Mouse (Mus musculus): ENCODE data around the gene Cep85l. TPM values are rescaled to one million over a fixed set of nuclear protein-coding genes. Genes with fewer than 3 reads are reported as not detected.

The Cep85l gene
- polyA plus RNA-seq, 1 experiment from 2014 or later = 11.6 TPM

DNA sequence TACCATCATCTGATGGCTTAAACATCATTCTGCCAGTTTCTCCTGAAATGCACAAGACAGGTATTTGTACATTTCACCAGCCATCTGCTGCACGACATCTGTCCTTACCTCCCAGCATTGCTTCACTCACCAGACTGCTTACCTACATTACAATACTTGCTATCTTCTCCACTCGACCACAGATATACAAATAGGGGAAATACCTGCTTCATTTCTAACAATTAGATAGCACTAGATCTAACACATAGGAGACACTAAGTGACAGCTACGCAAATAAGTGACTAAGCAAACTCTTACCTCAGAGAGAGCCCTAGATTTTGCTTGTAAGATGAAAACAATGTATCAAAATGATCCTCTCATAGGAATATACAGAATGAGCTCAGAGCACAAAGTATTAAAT is 26.1 kb downstream of the Cep85l start:
- Histone ChIP-seq H3K9ac (no peak overlapping the region), H3K4me3 (ENCODE audit: low read depth, low read length) (no peak overlapping the region), H3K27me3 (ENCODE audit: insufficient read depth, low read length) (no peaks in the 10 kb centered on the region), H3K9me3 (ENCODE audit: low read depth, low read length) (no peaks in the 10 kb centered on the region), H3K4me2 (no peak overlapping the region), H3K4me1 (ENCODE audit: insufficient read depth) (no peaks in the 10 kb centered on the region), H3K27ac (ENCODE audit: low read depth) (no peak overlapping the region), H3K36me3 (ENCODE audit: insufficient read depth) (peaks cover 15% of the 10 kb centered on the region)
- ATAC-seq (ENCODE audit: insufficient read depth) = no peak
- DNase-seq = no peak
- TF ChIP-seq CTCF (IDR thresholded peaks at IDR 0.05; ENCODE audit: low read depth) = no peak
- WGBS = 82% methylated on average over 3 of the region's 3 CpGs

DNA sequence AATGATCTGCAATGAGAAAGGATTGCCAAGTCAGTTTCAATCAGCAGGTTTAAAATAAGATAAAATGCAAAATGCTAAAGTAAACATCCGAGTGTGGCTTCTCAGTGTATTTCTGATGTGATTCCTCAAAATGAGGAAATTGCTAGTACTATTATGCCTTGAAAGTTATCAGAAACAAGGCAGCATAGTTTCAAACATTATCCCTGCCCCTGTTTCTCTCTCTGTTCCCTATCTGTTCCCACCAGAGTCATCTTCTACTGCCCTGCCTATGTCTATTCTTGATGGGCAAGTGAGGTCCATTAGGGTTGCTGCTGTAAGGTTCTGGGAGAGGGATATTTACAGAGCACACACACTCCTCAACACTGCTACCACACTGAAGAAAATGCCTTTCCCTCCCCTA is 30.5 kb downstream of the Cep85l start:
- no peaks in the 10 kb centered on the region for H3K27me3 ChIP-seq (ENCODE audit: insufficient read depth, low read length)
- H3K4me1 ChIP-seq (ENCODE audit: insufficient read depth) = no peaks in the 10 kb centered on the region; the same call in 1 of the 2 replicates
- peaks cover 9% of the 10 kb centered on the region; the same call in 1 of the 2 replicates for H3K36me3 ChIP-seq (ENCODE audit: insufficient read depth)
- no peak overlapping the region for H3K27ac ChIP-seq (ENCODE audit: low read depth)
- no peak overlapping the region for H3K9ac ChIP-seq
- DNase-seq = no peak
- 74% methylated on average over 1 of the region's 1 CpGs for WGBS
- no peak overlapping the region for H3K4me3 ChIP-seq (ENCODE audit: low read depth, low read length)
- no peaks in the 10 kb centered on the region for H3K9me3 ChIP-seq (ENCODE audit: low read depth, low read length)
- no peak for ATAC-seq (ENCODE audit: insufficient read depth)
- no peak overlapping the region for H3K4me2 ChIP-seq
- no peak for TF ChIP-seq CTCF (IDR thresholded peaks at IDR 0.05; ENCODE audit: low read depth)

- Histone ChIP-seq H3K9ac (no peak overlapping the region), H3K4me1 (ENCODE audit: insufficient read depth) (peaks cover 8% of the 10 kb centered on the region), H3K36me3 (ENCODE audit: insufficient read depth) (peaks cover 9% of the 10 kb centered on the region; the same call in 1 of the 2 replicates), H3K4me2 (no peak overlapping the region), H3K9me3 (ENCODE audit: low read depth, low read length) (no peaks in the 10 kb centered on the region), H3K27me3 (ENCODE audit: insufficient read depth, low read length) (no peaks in the 10 kb centered on the region), H3K27ac (ENCODE audit: low read depth) (no peak overlapping the region), H3K4me3 (ENCODE audit: low read depth, low read length) (no peak overlapping the region)
- 54% methylated on average over 10 of the region's 10 CpGs for WGBS
- peak; percentile 81 for TF ChIP-seq CTCF (IDR thresholded peaks at IDR 0.05; ENCODE audit: low read depth)
- DNase-seq (peak; percentile 93), ATAC-seq (ENCODE audit: insufficient read depth) (peak; percentile 65; the same call in 1 of the 2 replicates)
Observed at GRCm38 (mm10) chr10:53347787-53348755, 31.7 kb downstream of the Cep85l start.

- Histone ChIP-seq H3K27ac (ENCODE audit: low read depth) (no peak overlapping the region), H3K9me3 (ENCODE audit: low read depth, low read length) (no peaks in the 10 kb centered on the region), H3K4me2 (no peak overlapping the region), H3K36me3 (ENCODE audit: insufficient read depth) (peaks cover 9% of the 10 kb centered on the region; the same call in 1 of the 2 replicates), H3K27me3 (ENCODE audit: insufficient read depth, low read length) (no peaks in the 10 kb centered on the region), H3K4me3 (ENCODE audit: low read depth, low read length) (no peak overlapping the region), H3K9ac (no peak overlapping the region), H3K4me1 (ENCODE audit: insufficient read depth) (peaks cover 8% of the 10 kb centered on the region)
- whole genome bisulfite sequencing = 85% methylated on average over 5 of the region's 5 CpGs
- TF ChIP-seq CTCF (IDR thresholded peaks at IDR 0.05; ENCODE audit: low read depth) = no peak
- no peak for ATAC-seq (ENCODE audit: insufficient read depth)
- no peak for DNase-seq
Observed at GRCm38 (mm10) chr10:53346916-53347315, 32.8 kb downstream of the Cep85l start.

GRCm38 (mm10) chr10:53346506-53346905 is 33.2 kb downstream of the Cep85l start:
- no peak overlapping the region for H3K4me2 ChIP-seq
- TF ChIP-seq CTCF (IDR thresholded peaks at IDR 0.05; ENCODE audit: low read depth) = peak; percentile 86
- peaks cover 9% of the 10 kb centered on the region; the same call in 1 of the 2 replicates for H3K36me3 ChIP-seq (ENCODE audit: insufficient read depth)
- H3K27me3 ChIP-seq (ENCODE audit: insufficient read depth, low read length) = no peaks in the 10 kb centered on the region
- no peak overlapping the region for H3K27ac ChIP-seq (ENCODE audit: low read depth)
- H3K9ac ChIP-seq = no peak overlapping the region
- whole genome bisulfite sequencing = 57% methylated on average over 3 of the region's 3 CpGs
- H3K9me3 ChIP-seq (ENCODE audit: low read depth, low read length) = no peaks in the 10 kb centered on the region
- ATAC-seq (ENCODE audit: insufficient read depth) = no peak
- H3K4me1 ChIP-seq (ENCODE audit: insufficient read depth) = peaks cover 8% of the 10 kb centered on the region
- H3K4me3 ChIP-seq (ENCODE audit: low read depth, low read length) = no peak overlapping the region
- peak; percentile 86 for DNase-seq

- Histone ChIP-seq H3K9ac (no peak overlapping the region), H3K27me3 (ENCODE audit: insufficient read depth, low read length) (no peaks in the 10 kb centered on the region), H3K27ac (ENCODE audit: low read depth) (no peak overlapping the region), H3K36me3 (ENCODE audit: insufficient read depth) (peaks cover 9% of the 10 kb centered on the region; the same call in 1 of the 2 replicates), H3K4me2 (no peak overlapping the region), H3K4me3 (ENCODE audit: low read depth, low read length) (no peak overlapping the region), H3K9me3 (ENCODE audit: low read depth, low read length) (no peaks in the 10 kb centered on the region), H3K4me1 (ENCODE audit: insufficient read depth) (peaks cover 8% of the 10 kb centered on the region)
- WGBS = 89% methylated on average over 4 of the region's 4 CpGs
- ATAC-seq (ENCODE audit: insufficient read depth) (no peak), DNase-seq (no peak)
- no peak for TF ChIP-seq CTCF (IDR thresholded peaks at IDR 0.05; ENCODE audit: low read depth)
Observed at GRCm38 (mm10) chr10:53345508-53345907, 34.2 kb downstream of the Cep85l start.

- peaks cover 8% of the 10 kb centered on the region for H3K4me1 ChIP-seq (ENCODE audit: insufficient read depth)
- DNase-seq = peak; percentile 59
- peak overlapping the region; percentile 3; the same call in 1 of the 2 replicates for H3K9ac ChIP-seq
- H3K4me2 ChIP-seq = peak overlapping the region; percentile 29; the same call in 1 of the 2 replicates
- 0 out of 2 replicates have a peak, but pooled peaks have one; percentile 25 for ATAC-seq (ENCODE audit: insufficient read depth)
- no peaks in the 10 kb centered on the region for H3K27me3 ChIP-seq (ENCODE audit: insufficient read depth, low read length)
- WGBS = 37% methylated on average over 10 of the region's 10 CpGs
- H3K27ac ChIP-seq (ENCODE audit: low read depth) = 0 out of 2 replicates have a peak overlapping the region, but pooled peaks have one; percentile 30
- no peaks in the 10 kb centered on the region for H3K9me3 ChIP-seq (ENCODE audit: low read depth, low read length)
- no peak for TF ChIP-seq CTCF (IDR thresholded peaks at IDR 0.05; ENCODE audit: low read depth)
- H3K4me3 ChIP-seq (ENCODE audit: low read depth, low read length) = no peak overlapping the region
- H3K36me3 ChIP-seq (ENCODE audit: insufficient read depth) = peaks cover 7% of the 10 kb centered on the region; the same call in 1 of the 2 replicates
Observed at GRCm38 (mm10) chr10:53343865-53344264, 35.9 kb downstream of the Cep85l start.
